Mouse (Mus musculus): ENCODE results near the gene Camp.

- peak; percentile 83; the same call in 1 of the 2 replicates for TF ChIP-seq EP300 (IDR thresholded peaks at IDR 0.05; ENCODE audit: insufficient read depth, low read depth, low read length)
- TF ChIP-seq CTCF (IDR thresholded peaks at IDR 0.05) = peak; percentile 97
Measured at GRCm38 (mm10) chr9:109892651-109893250, 43.3 kb upstream of the Camp start.
